Mouse (Mus musculus): ENCODE measurements around the gene Mctp2. TPM values are rescaled to one million over a fixed set of nuclear protein-coding genes. Genes with fewer than 3 reads are reported as not detected.

Gene Mctp2
- polyA plus RNA-seq, 1 experiment = 0.64 TPM

DNA sequence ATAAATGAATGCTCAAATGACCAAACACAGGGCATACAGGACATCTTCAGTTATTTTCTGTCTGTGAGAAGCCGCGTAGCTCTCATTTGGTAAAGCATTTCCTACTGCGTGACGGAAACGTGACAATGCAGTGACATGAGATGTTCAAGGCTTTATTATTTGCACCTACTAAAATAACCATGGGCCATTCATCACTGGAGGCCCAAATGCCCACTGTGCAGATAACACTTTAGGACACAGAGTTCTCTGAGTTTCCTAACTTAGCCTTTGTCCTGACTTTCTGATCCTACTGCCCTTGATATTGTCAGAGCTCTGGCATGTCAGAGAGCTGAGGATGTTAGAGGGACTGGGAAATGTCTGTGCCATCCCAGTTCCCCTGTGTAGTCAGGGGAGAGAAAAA, 97.1 kb downstream of the Mctp2 start:
- Histone ChIP-seq H3K4me1 (ENCODE audit: control insufficient read depth, insufficient read depth, low read length) (no peaks in the 10 kb centered on the region), H3K27ac (ENCODE audit: insufficient read depth, low read length) (no peak overlapping the region), H3K4me3 (replicated peaks; ENCODE audit: insufficient read depth, low read depth, low read length) (no peak overlapping the region), H3K27me3 (ENCODE audit: control insufficient read depth, insufficient read depth, low read length) (no peaks in the 10 kb centered on the region)
- no peak for TF ChIP-seq CTCF (IDR thresholded peaks at IDR 0.05; ENCODE audit: borderline replicate concordance, insufficient read depth, low read depth, low read length)
- TF ChIP-seq POLR2A (IDR thresholded peaks at IDR 0.05; ENCODE audit: borderline replicate concordance, insufficient read depth, low read length) = no peak
- 87% methylated on average over 5 of the region's 5 CpGs for WGBS
- DNase-seq = no peak

DNA sequence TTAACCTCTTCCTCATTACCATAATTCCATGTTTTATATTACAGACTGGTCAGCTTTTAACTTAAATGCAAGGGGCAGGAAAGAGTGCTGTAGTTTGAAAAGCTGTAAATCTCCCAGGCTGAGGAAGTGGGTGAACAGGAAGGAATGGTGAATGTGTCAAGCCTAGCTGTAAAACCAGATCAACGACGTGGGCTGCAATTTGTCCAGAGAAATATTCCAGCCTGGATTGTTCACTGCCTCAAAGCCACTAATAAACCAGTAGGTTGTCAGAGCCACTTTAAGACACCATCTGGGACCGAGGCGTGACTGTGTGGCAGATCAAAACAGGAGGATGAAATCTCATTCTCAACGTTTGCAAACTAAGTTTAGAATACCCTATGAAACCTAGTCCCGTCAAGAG, 99.6 kb downstream of the Mctp2 start:
- H3K27ac ChIP-seq (ENCODE audit: insufficient read depth, low read length) = no peak overlapping the region
- no peaks in the 10 kb centered on the region for H3K27me3 ChIP-seq (ENCODE audit: control insufficient read depth, insufficient read depth, low read length)
- DNase-seq = no peak
- no peak overlapping the region for H3K4me3 ChIP-seq (replicated peaks; ENCODE audit: insufficient read depth, low read depth, low read length)
- no peaks in the 10 kb centered on the region for H3K4me1 ChIP-seq (ENCODE audit: control insufficient read depth, insufficient read depth, low read length)
- TF ChIP-seq POLR2A (IDR thresholded peaks at IDR 0.05; ENCODE audit: borderline replicate concordance, insufficient read depth, low read length) (no peak), CTCF (IDR thresholded peaks at IDR 0.05; ENCODE audit: borderline replicate concordance, insufficient read depth, low read depth, low read length) (no peak)
- 74% methylated on average over 6 of the region's 6 CpGs for WGBS

DNA sequence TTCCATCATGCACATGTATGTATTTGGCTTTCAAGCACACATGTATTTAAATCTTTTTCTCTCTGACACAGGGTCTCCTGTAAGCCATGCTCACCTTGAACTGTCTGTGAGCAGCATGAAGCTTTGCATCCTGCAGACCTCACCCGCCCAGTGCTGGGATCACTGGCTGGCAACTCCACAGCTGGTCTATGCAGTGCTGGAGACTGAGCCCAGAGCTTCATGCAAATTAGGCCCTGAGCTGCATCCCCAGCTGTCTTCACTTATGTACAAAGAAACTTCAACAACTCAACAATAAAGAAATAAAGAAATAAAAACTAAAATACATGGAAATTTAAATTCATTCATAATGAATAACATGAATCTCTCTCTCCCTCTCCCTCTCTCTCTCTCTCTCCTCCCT, 110.7 kb downstream of the Mctp2 start:
- no peak overlapping the region for H3K27ac ChIP-seq (ENCODE audit: insufficient read depth, low read length)
- H3K4me1 ChIP-seq (ENCODE audit: control insufficient read depth, insufficient read depth, low read length) = no peaks in the 10 kb centered on the region
- no peak for DNase-seq
- H3K4me3 ChIP-seq (replicated peaks; ENCODE audit: insufficient read depth, low read depth, low read length) = no peak overlapping the region
- 48% methylated on average over 1 of the region's 1 CpGs for WGBS
- H3K27me3 ChIP-seq (ENCODE audit: control insufficient read depth, insufficient read depth, low read length) = no peaks in the 10 kb centered on the region
- TF ChIP-seq POLR2A (IDR thresholded peaks at IDR 0.05; ENCODE audit: borderline replicate concordance, insufficient read depth, low read length) (no peak), CTCF (IDR thresholded peaks at IDR 0.05; ENCODE audit: borderline replicate concordance, insufficient read depth, low read depth, low read length) (no peak)

DNA sequence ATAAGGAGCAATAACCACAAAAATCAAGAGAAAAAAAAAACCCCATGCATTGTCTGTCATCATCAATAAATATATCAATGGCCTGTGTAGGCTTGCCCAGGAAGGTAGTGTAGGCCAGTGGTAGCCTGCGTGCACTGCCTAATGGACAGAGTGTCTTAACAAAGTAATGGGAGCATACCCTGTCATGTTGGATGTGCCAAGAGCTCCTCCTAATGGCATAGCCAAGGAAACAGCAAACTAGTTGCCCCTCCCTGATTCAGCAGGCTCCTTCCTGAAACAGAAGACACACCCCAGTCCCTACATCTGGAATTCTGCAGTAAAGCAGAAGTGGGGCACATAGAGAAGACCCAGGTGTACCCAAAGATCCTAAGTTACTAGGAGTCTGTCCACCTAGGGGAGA, 113.1 kb downstream of the Mctp2 start:
- TF ChIP-seq CTCF (IDR thresholded peaks at IDR 0.05; ENCODE audit: borderline replicate concordance, insufficient read depth, low read depth, low read length) = no peak
- TF ChIP-seq POLR2A (IDR thresholded peaks at IDR 0.05; ENCODE audit: borderline replicate concordance, insufficient read depth, low read length) = no peak
- no peak overlapping the region for H3K27ac ChIP-seq (ENCODE audit: insufficient read depth, low read length)
- H3K4me1 ChIP-seq (ENCODE audit: control insufficient read depth, insufficient read depth, low read length) = no peaks in the 10 kb centered on the region
- H3K27me3 ChIP-seq (ENCODE audit: control insufficient read depth, insufficient read depth, low read length) = no peaks in the 10 kb centered on the region
- DNase-seq = no peak
- no peak overlapping the region for H3K4me3 ChIP-seq (replicated peaks; ENCODE audit: insufficient read depth, low read depth, low read length)
- 77% methylated on average over 1 of the region's 1 CpGs for WGBS

DNA sequence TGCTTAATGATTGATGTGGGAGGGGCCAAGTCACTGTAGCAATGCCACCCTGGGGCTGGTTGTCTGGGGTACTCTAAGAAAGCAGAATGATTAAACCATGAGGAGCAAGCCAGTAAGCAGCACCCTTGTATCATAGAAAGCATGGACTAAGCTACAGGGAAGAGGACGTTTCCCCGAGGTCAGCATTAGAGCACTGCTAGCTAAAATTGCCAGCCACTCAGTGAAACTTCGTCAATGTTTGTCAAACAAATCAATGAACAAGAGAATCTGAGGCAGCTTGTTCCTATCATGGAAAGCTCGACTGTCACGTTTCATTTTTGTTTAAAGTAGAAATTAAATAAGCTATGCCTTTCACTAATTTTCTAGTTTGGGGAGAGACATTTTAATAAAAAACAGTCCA, 124.8 kb downstream of the Mctp2 start:
- TF ChIP-seq CTCF (IDR thresholded peaks at IDR 0.05; ENCODE audit: borderline replicate concordance, insufficient read depth, low read depth, low read length) (no peak), POLR2A (IDR thresholded peaks at IDR 0.05; ENCODE audit: borderline replicate concordance, insufficient read depth, low read length) (no peak)
- Histone ChIP-seq H3K4me3 (replicated peaks; ENCODE audit: insufficient read depth, low read depth, low read length) (no peak overlapping the region), H3K27ac (ENCODE audit: insufficient read depth, low read length) (no peak overlapping the region), H3K4me1 (ENCODE audit: control insufficient read depth, insufficient read depth, low read length) (no peaks in the 10 kb centered on the region), H3K27me3 (ENCODE audit: control insufficient read depth, insufficient read depth, low read length) (no peaks in the 10 kb centered on the region)
- no peak for DNase-seq
- 84% methylated on average over 5 of the region's 5 CpGs for WGBS

DNA sequence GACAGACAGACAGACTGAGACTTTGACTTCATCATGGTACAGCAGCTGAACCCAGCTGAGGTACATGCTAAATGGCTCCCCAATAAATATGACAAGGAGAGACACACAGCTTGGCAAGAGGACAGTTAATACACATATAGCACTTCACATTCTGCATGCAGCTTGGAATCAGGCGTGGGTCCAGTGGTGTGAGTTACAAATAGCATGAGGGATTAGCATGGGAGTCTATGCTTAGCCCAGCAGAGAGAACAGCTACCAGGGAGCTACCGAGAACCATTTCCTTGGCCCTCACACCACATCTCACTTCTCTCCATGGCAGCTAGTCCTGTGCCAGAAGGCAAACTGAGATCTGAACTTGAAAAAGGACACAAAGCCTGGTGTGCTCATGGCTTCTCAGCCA, 137.1 kb downstream of the Mctp2 start:
- Histone ChIP-seq H3K4me3 (replicated peaks; ENCODE audit: insufficient read depth, low read depth, low read length) (no peak overlapping the region), H3K27me3 (ENCODE audit: control insufficient read depth, insufficient read depth, low read length) (no peaks in the 10 kb centered on the region), H3K4me1 (ENCODE audit: control insufficient read depth, insufficient read depth, low read length) (no peaks in the 10 kb centered on the region), H3K27ac (ENCODE audit: insufficient read depth, low read length) (no peak overlapping the region)
- TF ChIP-seq POLR2A (IDR thresholded peaks at IDR 0.05; ENCODE audit: borderline replicate concordance, insufficient read depth, low read length) (no peak), CTCF (IDR thresholded peaks at IDR 0.05; ENCODE audit: borderline replicate concordance, insufficient read depth, low read depth, low read length) (no peak)
- DNase-seq = no peak
- 20% methylated on average over 2 of the region's 2 CpGs for WGBS

DNA sequence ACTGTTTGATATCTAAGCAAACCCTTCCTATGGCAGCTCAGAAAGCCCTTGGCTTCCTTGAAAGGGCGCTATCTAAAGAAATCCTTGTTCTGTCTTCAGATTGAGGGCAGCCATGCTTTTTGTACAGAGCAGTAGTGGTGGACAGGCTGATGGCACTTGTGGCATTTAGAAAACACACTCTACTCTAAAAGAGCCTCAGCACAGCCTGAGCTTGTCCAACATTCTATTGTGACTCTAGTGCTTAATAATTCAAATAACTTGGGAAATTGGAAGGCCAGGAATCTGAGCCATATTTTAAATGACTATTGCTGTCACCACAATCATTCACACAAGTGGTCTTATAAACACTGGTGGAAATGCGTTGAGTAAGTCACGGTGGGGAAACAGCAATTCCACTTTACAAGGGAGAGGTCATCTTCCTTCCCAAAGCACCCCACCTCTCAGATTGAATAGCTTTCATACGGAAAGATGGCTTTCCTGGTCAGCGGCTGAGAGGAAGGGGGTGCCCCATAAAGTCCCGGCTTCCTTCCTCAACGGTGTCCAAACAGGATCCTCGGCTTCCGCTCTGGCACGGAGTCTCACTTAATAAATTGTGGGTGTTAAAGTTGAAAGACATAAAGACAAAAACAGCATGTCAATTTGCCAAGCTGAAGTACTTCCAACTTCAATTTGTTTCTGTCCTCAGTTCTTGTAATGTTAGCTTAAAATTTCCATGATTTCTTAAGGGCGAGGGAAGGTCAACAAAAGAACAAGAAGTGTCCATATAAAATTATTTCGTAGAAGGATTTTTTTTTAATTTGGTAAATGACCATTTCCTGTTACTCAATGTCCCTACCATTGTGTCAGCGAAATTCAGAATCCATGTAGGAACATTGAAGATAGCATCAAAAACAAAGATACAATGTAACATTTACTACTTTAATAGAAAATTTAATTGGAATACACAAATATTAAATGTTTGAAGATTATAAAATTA, 140.4 kb downstream of the Mctp2 start:
- no peak for DNase-seq
- WGBS = 86% methylated on average over 13 of the region's 13 CpGs
- H3K27me3 ChIP-seq (ENCODE audit: control insufficient read depth, insufficient read depth, low read length) = no peaks in the 10 kb centered on the region
- no peak for TF ChIP-seq CTCF (IDR thresholded peaks at IDR 0.05; ENCODE audit: borderline replicate concordance, insufficient read depth, low read depth, low read length)
- no peak for TF ChIP-seq POLR2A (IDR thresholded peaks at IDR 0.05; ENCODE audit: borderline replicate concordance, insufficient read depth, low read length)
- H3K27ac ChIP-seq (ENCODE audit: insufficient read depth, low read length) = no peak overlapping the region
- no peaks in the 10 kb centered on the region for H3K4me1 ChIP-seq (ENCODE audit: control insufficient read depth, insufficient read depth, low read length)
- no peak overlapping the region for H3K4me3 ChIP-seq (replicated peaks; ENCODE audit: insufficient read depth, low read depth, low read length)

DNA sequence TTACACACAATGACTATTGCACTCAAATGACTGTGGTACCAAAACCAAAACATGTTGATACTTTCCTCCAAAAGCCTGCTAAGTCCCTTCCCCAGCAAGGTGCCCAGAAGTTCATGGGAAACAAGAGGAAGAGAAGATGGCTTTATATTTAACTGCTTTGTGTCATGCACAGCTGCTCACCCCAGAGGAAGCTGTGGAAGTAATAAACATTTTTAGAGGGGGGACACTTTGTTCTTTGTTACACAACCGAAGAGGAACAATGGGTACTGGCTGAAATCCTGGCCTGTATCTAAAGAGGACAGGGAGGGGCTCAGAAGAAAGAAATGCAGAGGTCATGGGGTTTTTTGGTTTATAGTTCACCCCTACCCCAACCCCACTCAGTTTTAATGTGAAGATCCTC, 144.2 kb downstream of the Mctp2 start:
- Histone ChIP-seq H3K27me3 (ENCODE audit: control insufficient read depth, insufficient read depth, low read length) (no peaks in the 10 kb centered on the region), H3K4me3 (replicated peaks; ENCODE audit: insufficient read depth, low read depth, low read length) (no peak overlapping the region), H3K4me1 (ENCODE audit: control insufficient read depth, insufficient read depth, low read length) (no peaks in the 10 kb centered on the region), H3K27ac (ENCODE audit: insufficient read depth, low read length) (no peak overlapping the region)
- WGBS = 9% methylated on average over 1 of the region's 1 CpGs
- DNase-seq = no peak
- no peak for TF ChIP-seq POLR2A (IDR thresholded peaks at IDR 0.05; ENCODE audit: borderline replicate concordance, insufficient read depth, low read length)
- no peak for TF ChIP-seq CTCF (IDR thresholded peaks at IDR 0.05; ENCODE audit: borderline replicate concordance, insufficient read depth, low read depth, low read length)
